Mouse (Mus musculus): ENCODE results near the gene Npas2.

The Npas2 gene

GRCm38 (mm10) chr1:39217584-39217983 is 24.1 kb downstream of the Npas2 start:
- DNase-seq (ENCODE audit: low spot score) = no peak

DNA sequence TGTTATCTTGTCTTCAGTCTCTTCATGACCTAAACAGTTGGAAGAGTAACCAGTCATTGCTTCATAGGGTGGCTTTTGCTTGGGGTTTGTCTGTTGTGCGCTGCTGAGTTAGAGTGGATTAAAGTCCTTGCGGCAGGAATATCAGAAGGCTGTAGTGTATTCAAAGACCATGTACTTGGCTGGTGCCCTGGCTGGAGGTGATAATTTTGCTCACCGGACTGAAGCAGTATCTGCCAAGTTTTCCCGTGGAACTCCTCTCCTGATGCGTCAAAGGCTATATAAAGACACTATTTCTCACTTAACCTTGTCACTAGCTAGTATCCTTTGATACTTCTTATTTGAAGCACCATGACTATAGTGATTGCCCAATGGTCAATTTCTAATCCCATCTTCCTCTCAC is 34.9 kb downstream of the Npas2 start:
- no peak for DNase-seq (ENCODE audit: low spot score)

GRCm38 (mm10) chr1:39230021-39230420 is 36.5 kb downstream of the Npas2 start:
- no peak for DNase-seq (ENCODE audit: low spot score)

DNA sequence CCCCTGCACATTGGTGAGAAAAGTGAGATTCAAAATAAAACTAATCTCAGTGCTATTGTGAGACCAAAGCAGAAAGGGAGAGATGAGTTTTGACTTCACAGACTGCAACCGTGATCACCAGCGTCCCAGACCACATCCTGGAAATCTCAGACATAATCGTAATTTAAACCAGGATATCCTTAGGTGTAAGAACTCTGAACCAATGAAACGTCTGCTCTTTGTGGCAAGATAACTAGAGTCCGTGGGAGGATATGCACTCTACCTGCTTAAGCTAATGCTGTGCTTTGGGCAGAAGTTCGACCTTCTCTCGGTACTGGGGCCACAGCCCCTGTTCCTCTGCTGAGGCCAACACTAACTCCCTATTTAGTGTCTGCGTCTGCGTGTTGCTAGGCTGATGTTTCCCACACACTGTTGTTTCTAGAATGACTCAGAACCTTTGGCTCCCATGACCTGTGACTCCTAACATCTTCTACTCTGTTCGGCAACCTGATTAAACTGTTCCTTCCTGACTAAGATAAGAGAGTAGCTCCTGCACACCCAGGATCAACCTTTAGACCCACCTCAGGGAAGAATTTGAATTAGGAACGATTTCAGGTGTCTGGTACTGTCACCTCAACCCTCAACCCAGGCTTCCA is 41.4 kb downstream of the Npas2 start:
- no peak for DNase-seq (ENCODE audit: low spot score)

DNA sequence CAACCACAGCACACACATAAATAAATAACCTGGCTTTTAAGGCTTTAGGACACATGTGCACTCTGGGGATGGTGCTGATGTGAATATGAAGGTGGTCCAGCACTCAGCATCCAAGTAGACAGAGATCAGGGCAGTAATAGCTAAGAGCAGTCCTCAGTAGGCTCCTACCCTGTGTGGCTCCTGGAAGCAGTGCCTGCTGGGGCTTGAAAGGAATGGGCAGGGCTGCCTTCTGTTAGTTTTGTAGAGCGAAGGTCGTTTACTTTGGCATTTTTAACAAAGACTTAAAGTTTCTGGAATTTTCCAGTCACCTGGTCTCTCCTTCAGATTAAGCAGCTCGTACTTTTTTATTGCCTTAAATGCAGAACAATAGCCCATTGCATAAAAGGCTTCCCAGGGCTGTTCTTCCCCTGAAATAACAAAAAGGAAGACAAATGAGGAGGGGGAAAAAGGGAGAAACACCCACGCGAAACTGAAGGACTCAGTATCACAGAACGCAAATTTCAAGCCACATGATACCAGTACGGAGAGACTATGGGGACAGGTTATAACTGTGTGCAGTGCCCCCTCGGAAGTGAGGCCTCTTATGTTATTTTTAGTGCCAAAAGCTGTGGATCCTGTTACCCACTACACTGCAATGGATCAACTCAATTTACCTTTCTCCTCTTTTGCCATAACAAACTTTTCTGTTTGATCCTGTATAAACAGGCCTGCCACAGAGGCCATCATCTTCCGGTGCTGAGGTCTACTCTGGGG is 44.1 kb downstream of the Npas2 start:
- no peak for DNase-seq (ENCODE audit: low spot score)

- no peak for DNase-seq (ENCODE audit: low spot score)
These were observed 47.5 kb downstream of the Npas2 start for GRCm38 (mm10) chr1:39240860-39241584.

GRCm38 (mm10) chr1:39244726-39245125 is 51.2 kb downstream of the Npas2 start:
- no peak for DNase-seq (ENCODE audit: low spot score)

DNA sequence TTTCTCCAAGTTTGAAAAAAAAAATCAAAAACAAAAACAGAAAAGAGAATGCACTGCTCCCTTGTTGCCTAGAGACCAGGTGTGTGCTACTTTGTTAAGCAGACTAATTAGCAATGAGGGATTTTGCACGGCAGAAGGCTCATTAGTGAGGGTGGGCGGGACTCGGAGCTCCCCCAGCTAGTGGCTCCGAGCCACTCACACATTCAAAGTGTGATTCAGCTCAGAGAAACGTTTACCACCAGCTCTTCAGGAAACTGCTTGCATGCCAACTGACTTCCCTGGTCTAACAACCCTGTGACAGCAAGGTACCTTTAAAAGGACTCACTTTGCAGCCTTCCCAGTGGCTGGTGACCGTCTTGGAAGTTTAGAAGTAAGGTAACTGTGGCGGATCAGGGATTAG is 58.1 kb downstream of the Npas2 start:
- no peak for DNase-seq (ENCODE audit: low spot score)

DNA sequence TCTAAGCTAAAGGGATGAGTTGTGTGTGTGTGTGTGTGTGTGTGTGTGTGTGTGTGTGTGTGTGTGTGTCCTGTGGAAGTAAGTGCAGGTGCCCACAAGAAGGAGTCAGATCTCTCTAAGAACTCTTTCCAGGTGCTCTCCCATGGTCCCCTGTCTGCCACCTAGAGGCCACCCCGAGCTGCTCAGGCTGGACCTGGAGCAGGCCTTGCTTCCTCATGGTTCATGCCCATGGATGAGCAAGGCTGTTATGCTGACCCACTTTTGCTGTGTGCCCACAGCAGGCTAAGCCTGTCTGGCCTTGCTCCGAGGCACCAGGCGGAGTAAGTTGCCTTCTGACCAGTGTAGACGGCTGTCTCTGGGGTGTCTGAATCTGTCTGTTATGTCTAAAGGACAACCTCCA is 60.2 kb downstream of the Npas2 start:
- no peak for DNase-seq (ENCODE audit: low spot score)

- no peak for DNase-seq (ENCODE audit: low spot score)
These were observed 62.5 kb downstream of the Npas2 start for GRCm38 (mm10) chr1:39256051-39256450.

DNA sequence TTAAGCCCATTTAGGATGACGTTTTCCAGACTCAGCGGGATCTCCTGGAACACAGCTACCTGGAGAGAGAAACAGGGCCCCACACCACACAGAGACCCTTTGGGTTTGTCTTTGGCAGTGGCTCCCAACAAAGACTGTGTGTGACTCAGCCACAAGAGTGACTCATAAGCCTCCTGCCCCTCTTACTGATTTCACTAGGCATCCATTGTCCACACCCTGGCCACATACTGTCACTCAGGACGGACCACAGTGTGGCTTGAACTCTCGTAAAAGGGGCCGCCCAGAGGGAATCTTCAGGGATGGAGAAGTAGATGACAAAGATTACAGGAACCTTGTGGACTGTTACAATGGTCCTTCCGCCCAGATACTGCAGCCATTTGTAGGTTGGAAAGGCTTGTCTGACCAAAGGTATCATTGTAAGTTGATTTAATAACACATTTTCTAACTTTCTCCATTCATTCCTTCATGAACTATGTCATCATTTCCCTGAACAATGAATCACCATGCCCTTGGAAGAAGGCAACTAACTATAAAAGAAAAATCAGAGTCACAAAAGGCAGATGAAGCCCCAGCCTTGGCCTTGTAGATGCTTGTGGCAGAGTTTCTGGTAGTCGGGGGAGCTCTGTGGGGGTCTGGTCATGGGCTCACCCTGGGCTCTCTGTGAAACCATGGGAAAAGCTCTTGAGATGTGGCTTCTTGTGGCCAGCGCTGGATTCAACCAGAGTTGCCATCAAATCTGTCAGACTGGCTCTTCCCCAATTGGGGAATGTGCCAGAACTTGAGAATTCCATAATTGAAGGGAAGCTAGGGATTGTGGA is 63.2 kb downstream of the Npas2 start:
- no peak for DNase-seq (ENCODE audit: low spot score)

- DNase-seq (ENCODE audit: low spot score) = no peak
These were observed 63.7 kb downstream of the Npas2 start for GRCm38 (mm10) chr1:39257331-39257594.

GRCm38 (mm10) chr1:39259668-39260067 is 66.1 kb downstream of the Npas2 start:
- no peak for DNase-seq (ENCODE audit: low spot score)

GRCm38 (mm10) chr1:39260183-39260978 is 66.8 kb downstream of the Npas2 start:
- DNase-seq (ENCODE audit: low spot score) = no peak

GRCm38 (mm10) chr1:39266843-39267512 is 73.4 kb downstream of the Npas2 start:
- no peak for DNase-seq (ENCODE audit: low spot score)

GRCm38 (mm10) chr1:39272976-39273375 is 79.4 kb downstream of the Npas2 start:
- no peak for DNase-seq (ENCODE audit: low spot score)

DNA sequence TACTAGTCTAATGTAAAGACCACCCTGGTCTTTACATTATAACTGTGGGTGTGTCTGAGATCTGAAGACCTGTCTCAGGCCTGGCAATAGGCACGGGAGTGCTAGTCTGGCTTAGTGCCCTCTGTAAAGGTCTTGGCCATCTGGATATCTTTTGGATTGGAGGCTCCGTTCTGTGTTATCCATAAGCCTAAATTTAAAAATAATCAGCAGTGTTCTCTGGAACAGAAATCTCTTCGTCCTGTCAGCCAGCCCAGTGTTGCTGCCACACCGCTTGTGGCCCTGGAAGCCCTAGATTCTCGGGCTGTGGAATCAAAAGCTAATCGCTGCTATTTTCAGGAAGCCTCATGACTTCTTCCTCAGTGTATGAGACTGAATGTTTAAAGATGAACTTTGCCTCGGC is 86.9 kb downstream of the Npas2 start:
- no peak for DNase-seq (ENCODE audit: low spot score)

DNA sequence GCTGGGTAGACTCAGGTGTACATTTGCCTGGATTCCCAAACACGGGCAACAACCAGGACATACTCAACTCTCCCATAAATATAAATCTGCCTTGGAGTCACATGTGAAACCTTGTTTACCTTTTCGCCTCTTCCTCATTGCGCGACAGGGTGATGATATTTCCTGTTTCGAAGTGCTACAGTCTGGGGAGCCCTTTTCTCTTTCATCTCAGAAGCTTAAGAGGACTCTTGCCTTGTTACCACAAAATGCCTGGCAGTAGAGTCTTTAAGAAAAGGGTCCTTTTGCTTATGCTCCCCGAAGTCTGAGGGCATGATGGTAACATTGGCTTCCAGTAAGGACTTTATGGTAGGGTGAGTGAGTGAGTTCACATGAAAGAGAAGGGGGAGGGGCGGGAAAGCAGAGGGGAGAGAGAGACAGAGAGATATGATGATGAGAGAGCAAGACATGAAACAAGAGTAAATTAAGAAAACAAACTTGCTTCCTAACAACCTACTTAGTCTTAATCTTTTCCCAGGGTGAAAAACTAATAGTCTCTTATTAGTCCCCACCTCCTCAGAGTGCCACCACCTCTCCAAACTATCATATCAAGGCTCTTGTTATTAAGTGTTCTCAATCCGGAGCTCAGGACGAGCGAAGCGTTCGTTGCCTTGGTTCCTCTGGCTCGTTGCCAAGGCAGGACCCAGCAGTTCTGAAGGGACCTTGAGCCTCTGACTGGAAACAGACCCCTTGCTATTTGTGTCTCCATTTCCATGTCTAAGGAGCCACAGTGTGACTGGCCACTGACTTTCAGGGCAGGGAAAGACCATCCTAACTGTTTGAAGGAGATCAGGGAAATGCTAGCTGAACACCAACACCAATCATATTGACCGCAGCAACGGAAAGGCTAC is 87.7 kb downstream of the Npas2 start:
- DNase-seq (ENCODE audit: low spot score) = no peak

DNA sequence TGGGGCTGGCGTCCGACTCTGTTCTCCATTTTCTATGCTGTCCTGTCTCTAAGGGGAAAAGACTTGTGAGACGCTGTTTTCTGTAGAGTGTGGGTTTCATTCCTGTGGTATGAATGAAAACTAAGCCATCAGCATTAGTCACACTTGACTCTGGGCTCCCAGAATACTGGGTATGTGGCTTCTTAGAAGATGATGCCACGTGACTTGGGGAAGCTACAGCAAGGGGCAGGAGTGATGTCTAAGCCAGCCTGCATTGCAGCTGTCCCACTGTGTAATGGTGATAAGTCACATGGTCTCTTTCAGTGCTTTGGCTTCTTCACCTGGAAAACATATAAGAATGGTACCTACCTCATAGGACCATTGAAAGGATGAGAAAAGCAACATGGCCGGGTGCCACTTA is 88.4 kb downstream of the Npas2 start:
- no peak for DNase-seq (ENCODE audit: low spot score)

- no peak for DNase-seq (ENCODE audit: low spot score)
These were observed 89.8 kb downstream of the Npas2 start for GRCm38 (mm10) chr1:39283323-39283722.
